Mouse (Mus musculus): ENCODE data around the gene Optn.
A peak's percentile ranks its signal among the peaks of the same experiment; 100 is the strongest.

Gene Optn

DNA sequence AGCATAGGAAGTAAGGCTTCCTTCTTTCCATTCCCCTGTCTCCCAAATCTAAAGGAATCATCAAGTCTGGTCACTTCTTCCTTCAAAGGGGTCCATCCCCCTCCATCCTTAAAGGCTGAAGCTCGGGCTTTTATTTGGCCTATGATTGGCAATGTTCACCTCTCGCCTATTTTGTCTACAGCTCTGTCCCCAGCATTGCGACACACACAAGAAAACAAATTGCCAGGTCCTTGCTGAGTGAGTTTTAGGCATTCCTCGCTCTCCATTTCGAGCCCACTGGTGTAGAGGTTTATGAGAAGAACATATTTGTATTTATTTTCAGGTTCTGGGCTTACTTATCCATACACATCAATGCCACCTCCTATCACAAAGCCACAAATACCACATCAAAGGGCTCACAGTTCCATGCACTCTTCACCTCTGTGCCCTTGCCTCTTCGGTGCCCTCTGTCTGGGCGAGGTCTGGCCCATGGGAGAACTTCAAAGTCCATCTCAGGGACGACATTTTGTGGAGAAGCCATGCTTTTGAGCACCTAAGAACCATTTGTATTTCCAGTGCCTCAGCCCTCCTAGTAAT is 2.6 kb downstream of the Optn start:
- no peak for DNase-seq (ENCODE audit: low read depth, low spot score)

DNA sequence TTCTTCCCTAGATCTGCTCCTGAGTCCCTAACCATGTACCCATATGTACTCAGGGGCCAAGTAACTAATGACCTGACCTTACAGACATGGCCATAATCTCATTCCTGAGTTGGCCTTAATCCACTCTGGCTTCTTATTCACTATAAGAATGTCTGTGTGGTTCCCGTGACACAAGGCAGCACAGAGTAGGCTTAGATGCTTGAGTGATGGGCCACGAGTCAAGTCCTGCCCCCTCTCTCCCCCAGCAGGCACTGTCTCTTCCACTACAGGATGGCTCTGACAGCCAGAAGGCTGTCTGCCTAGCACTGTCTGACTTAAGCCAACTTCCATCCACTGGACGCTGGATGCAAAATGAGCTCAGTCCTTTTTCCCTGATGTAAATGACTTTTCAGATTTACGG is 3.9 kb downstream of the Optn start:
- DNase-seq (ENCODE audit: low read depth, low spot score), result no peak

DNA sequence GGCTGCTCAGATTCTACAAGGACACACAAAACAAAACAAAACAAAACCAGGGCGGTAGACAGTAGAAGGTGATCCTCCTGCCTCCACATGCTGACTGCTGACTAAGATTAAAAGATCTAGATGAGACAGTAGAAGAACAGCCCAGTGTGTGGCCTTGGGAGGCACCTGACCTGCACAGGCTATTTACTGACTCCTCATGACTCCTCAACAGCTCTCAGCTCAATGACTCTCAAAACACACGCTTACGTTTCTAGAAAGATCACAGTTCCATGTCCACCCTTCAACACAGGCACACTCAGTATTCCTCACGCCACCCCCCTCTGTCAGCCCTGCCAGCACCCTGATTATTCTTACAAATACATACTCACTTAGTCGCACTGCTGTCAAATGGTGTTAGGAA is 5.4 kb downstream of the Optn start:
- no peak for DNase-seq (ENCODE audit: low read depth, low spot score)

- DNase-seq (ENCODE audit: low read depth, low spot score), result no peak
These were observed 13.3 kb downstream of the Optn start for GRCm38 (mm10) chr2:5050562-5050961.

DNA sequence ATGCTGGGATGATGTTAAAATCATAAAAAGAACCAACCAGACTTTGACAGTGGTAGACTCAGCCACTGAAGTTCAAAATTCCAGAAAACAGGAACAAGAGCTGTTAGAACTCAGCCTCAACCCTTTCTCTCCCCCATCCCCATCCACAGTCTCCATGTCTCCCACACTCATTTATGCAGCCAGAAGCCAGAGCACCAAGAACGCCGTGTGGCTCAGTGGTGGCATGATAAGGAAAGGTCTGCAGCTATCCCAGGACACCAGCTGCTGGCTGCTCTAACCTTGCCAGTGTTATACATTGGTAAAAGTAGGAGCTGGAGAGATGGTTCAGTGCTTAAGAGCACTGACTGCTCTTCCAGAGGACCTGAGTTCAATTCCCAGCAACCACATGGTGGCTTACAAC is 16.8 kb downstream of the Optn start:
- no peak for DNase-seq (ENCODE audit: low read depth, low spot score)

GRCm38 (mm10) chr2:5045269-5045965 is 18.4 kb downstream of the Optn start:
- no peak for DNase-seq (ENCODE audit: low read depth, low spot score)

- peak; percentile 65 for DNase-seq (ENCODE audit: low read depth, low spot score)
These were observed 19.5 kb downstream of the Optn start for GRCm38 (mm10) chr2:5044321-5044720.

DNA sequence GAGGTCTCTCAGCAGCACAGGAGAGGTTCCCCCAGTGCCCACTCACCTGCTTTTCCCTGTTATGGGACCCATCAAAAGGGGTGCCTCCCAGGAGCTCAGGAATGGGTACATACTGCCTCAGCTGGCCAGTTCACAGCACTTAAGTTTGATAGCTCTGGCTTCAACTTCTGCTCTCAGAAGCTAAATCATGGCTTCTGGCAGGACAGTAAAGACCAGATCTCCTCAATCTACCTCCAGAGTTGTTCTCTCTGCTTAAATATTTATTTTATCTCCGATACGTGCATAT is 20.4 kb downstream of the Optn start:
- no peak for DNase-seq (ENCODE audit: low read depth, low spot score)

GRCm38 (mm10) chr2:5042616-5043475 is 21.0 kb downstream of the Optn start:
- no peak for DNase-seq (ENCODE audit: low read depth, low spot score)

- DNase-seq (ENCODE audit: low read depth, low spot score), result no peak
These were observed 22.0 kb downstream of the Optn start for GRCm38 (mm10) chr2:5041854-5042253.

DNA sequence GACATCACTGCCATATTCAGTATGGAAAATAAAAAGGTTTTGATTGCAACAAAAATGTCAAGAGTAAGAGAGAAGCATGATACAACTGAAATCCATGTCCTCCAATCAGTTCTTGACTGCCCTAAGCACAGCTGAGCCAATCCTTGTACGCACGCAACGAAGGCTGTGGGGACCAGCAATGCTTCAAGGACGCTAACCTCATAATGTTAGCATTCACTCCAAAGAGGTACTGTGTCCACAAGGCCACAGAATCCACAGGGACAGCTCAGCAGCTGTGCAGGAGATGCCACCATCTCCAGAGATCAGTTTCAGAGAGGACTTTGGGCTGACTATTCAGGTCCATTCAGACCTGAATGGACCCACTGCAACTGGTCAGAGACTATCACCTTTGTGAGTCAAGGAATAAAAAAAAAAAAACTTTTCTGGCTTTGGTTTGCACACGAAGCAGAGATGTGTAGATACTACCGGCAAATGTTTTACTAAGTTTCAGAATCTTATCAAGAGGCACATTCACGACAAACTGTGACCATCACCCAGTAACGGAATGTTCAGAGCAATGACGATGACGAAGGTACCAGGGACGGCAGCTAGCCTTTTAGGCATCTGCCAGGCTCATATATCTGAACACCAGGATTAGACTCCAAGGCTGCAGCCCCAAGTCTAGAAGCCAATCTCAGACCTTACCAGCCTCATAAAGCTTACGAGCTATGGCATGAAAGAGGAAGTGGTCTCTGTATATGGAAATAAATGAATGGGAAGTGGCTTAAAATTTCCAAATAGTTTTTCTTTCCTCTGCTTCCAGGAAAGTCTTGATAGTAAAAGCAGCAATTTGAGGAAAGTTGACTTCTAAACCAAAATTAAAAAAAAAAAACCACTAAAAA is 23.3 kb downstream of the Optn start:
- no peak for DNase-seq (ENCODE audit: low read depth, low spot score)

- DNase-seq (ENCODE audit: low read depth, low spot score), result no peak
These were observed 24.3 kb downstream of the Optn start for GRCm38 (mm10) chr2:5039350-5040170.

DNA sequence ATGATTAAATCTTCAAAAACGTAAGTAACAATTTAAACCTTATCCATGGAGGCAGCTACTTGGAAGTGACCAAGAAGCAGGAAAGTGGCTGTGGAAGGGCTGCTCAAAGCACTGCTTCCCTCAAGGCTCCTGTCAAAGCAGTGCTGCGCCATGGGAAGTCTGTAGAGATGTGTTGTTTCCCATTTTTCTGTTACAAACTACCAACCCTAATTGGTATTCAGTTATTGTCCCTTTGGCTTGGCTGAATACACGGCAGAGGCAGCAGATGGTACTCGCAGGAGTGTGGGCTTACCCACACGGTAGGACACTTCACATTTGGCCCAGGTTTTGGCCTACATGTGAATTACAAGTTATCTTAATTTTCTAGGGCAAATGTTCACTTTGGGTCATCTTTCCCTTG is 25.5 kb downstream of the Optn start:
- no peak for DNase-seq (ENCODE audit: low read depth, low spot score)

GRCm38 (mm10) chr2:5037390-5037789 is 26.5 kb downstream of the Optn start:
- DNase-seq (ENCODE audit: low read depth, low spot score), result peak; percentile 40

GRCm38 (mm10) chr2:5036411-5037076 is 27.3 kb downstream of the Optn start:
- DNase-seq (ENCODE audit: low read depth, low spot score), result no peak

GRCm38 (mm10) chr2:5035241-5035640 is 28.6 kb downstream of the Optn start:
- DNase-seq (ENCODE audit: low read depth, low spot score), result no peak

DNA sequence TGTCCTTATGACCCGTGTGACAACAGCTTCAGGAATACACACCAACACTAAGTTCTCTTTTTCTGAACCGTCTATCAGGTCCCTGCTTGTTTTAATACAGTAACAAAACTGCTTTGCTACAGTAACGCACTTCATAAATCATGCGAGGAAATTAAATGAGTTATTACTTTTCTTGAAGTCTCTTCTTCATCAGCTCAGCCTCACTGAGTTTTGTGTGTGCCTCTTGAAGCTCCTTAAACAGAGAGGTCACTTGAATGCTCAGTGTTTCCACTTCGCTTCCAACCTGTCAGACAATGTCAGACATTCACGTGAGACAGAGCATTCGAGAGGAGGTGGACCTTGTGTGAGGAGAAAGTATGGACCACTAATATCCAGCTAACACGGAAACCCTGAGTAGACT is 29.1 kb downstream of the Optn start:
- no peak for DNase-seq (ENCODE audit: low read depth, low spot score)

DNA sequence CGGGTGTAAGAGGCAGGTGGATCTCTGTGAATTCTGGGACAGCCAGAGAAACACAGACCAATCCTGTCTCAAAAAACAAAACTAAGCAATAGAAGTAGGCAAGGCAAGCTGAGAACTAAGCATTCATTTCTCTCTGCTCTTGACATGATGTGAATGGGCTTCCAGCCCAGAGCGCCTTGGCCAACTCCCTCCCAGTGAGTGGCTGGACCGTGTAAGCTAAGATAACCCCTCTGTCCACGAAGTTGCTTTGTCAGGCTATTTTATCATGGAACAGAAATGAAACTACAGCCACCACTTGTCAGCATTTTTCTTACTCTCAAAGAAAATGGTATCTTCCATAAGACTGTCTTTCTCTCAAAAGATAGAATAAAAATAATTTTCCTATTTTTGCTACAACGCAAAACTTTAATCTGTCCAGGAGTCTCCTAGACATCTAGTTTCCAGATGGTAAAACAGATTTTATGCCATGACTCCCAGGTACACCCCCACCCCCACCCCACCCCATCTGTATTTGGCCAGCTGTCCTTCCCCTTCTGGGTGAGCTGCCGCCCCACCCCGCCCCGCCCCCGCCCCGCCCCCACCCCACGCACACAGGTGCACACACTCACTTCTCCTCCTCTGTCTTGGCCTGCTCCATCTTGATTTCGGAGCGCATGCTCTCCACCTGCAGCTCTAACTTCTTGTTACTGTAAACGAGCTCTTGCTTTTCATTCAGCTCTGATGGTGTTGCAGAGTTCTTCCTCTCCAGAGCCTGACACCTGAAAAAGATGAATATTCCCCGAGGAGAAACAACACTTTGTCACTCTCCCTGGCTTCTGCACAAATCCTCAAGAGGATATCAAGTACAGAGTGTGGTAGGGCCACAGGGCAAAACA is 30.1 kb downstream of the Optn start:
- no peak for DNase-seq (ENCODE audit: low read depth, low spot score)

DNA sequence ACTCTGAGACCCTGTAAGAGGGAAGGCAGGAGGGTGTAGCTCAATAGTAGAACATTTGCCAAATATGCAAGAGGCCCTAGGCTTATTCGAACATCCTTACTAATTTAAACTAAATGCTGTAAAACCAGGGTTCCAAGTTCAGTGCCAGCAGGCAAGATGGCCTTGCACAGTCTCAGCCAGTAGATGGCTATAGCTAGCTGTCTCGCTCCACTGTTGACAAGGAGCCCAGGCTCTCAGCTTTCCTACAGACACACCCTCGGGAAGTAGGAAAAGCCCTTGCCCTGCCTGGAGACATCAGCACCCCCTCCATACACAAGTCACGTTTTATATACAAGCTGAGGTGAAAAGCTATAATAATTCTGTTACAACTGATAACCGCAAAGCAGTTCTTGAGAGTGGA is 31.2 kb downstream of the Optn start:
- DNase-seq (ENCODE audit: low read depth, low spot score), result peak; percentile 26

- DNase-seq (ENCODE audit: low read depth, low spot score), result no peak
These were observed 32.6 kb downstream of the Optn start for GRCm38 (mm10) chr2:5031215-5031614.

Data from ZHBTc4 (cell line).